Mouse (Mus musculus) midbrain, postnatal 0 days (tissue): ENCODE results near the gene B4galt5. TPM values are rescaled to one million over a fixed set of nuclear protein-coding genes. Genes with fewer than 3 reads are reported as not detected.

ENCODE experiments used
- ATAC-seq: fragments of 200-750 bp; cut with Nextera tagmentation; 2 replicates; pipeline ENCODE4 v1.8.0; 2017; ENCODE audit warnings: moderate number of reproducible peaks, mild to moderate bottlenecking, moderate TSS enrichment, moderate library complexity; ENCODE audit not compliant: low FRiP score
- DNase-seq: peaks from one replicate; pipeline ENCODE4 v3.0.0-alpha.2; 2015; ENCODE audit warnings: low spot score
- H3K27ac ChIP-seq: fragments of 300-500 bp; sonication (generic); 2 replicates; pipeline ENCODE4 v1.5.1; 2014; ENCODE audit warnings: low read depth, mild to moderate bottlenecking, low read length, mixed read lengths
- H3K27me3 ChIP-seq: fragments of 300-500 bp; sonication (generic); 2 replicates; pipeline ENCODE4 v1.6.1; 2014; ENCODE audit warnings: low read length, control low read depth, mixed read lengths; ENCODE audit not compliant: insufficient read depth
- H3K36me3 ChIP-seq: fragments of 300-500 bp; sonication (generic); 2 replicates; pipeline ENCODE4 v1.6.1; 2014; ENCODE audit warnings: low read length, control low read depth, mixed read lengths; ENCODE audit not compliant: insufficient read depth
- H3K4me1 ChIP-seq: fragments of 300-500 bp; sonication (generic); 2 replicates; pipeline ENCODE4 v1.6.1; 2014; ENCODE audit warnings: mild to moderate bottlenecking, control low read depth, antibody characterized with exemption, low read length, mixed read lengths; ENCODE audit not compliant: insufficient read depth
- H3K4me2 ChIP-seq: fragments of 300-500 bp; sonication (generic); 2 replicates; pipeline ENCODE4 v1.6.1; 2014; ENCODE audit warnings: low read depth, mild to moderate bottlenecking, low read length, mixed read lengths; ENCODE audit not compliant: poor library complexity, severe bottlenecking
- H3K4me3 ChIP-seq: fragments of 300-500 bp; sonication (generic); 2 replicates; pipeline ENCODE4 v1.5.1; 2014; ENCODE audit warnings: low read depth, mild to moderate bottlenecking, low read length, moderate library complexity
- H3K9ac ChIP-seq: fragments of 300-500 bp; sonication (generic); replicated peaks from 2 replicates; pipeline ENCODE4 v1.6.1; 2014; ENCODE audit warnings: mild to moderate bottlenecking, low read length, moderate library complexity, mixed read lengths; ENCODE audit not compliant: poor library complexity, severe bottlenecking
- H3K9me3 ChIP-seq: fragments of 300-500 bp; sonication (generic); 2 replicates; pipeline ENCODE4 v1.6.1; 2016; ENCODE audit warnings: low read length, control low read depth
- CTCF ChIP-seq: IDR thresholded peaks from 2 replicates; pipeline ENCODE4 v1.5.1; 2016; ENCODE audit warnings: antibody characterized with exemption, mild to moderate bottlenecking
- WGBS: fragments of 180-500 bp; shearing (Covaris S2); extraction: QIAGEN DNeasy Blood & Tissue Kit; methylation state at CpG from one replicate; pipeline ENCODE4 v1.1.7; 2014; 5-methylcytosine and 5-hydroxymethylcytosine counted together
- polyA plus RNA-seq: library from polyadenylated mRNA; unstranded; fragments of >200 nt; fragmentation: Nextera tagmentation; extraction: Ambion mirVana; gene quantifications from 2 replicates; pipeline ENCODE4 v1.2.1, GENCODE M21; 2015
- total RNA-seq: library from RNA; depleted of rRNA; stranded (reverse); fragments of >200 nt; gene quantifications from 2 replicates; pipeline ENCODE4 v1.2.3, GENCODE M21; 2014; rRNA removed

The B4galt5 gene
- total and polyA plus RNA-seq, 2 experiments from 2014 or later = 35.6 to 88.3 TPM

DNA sequence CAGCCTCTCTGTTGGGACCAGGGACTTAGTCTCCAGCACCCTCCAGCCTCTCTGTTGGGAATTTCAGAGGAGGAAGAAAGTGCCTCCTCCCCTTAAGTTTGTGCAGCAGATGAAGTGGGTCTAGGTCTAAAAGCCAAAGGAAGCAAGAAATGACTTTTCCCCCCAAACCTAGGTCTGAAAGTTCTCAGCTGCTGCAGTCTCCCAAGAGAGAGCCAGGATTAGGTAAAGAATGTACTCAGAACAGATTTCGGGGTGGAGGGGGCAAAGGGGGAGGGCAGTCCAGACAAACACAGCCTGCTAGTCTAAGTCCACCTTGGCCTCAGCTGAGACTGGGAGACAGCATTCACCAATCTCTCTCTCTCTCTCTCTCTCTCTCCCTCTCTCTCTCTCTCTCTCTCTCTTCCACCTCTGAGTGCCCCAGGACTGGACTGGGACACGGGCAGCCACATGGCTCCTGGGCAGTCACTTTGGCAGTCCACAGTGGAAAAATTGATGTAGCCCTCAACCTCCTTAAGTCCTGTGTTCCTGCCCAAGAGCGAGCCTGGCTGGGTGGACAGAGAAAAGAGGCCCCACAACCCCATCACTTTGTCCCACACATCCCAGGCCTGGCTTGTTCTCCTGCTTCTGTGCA is 96.8 kb downstream of the B4galt5 start:
- H3K27ac ChIP-seq = no peak overlapping the region
- H3K4me3 ChIP-seq = no peak overlapping the region
- no peak overlapping the region for H3K4me2 ChIP-seq
- H3K9me3 ChIP-seq = no peaks in the 10 kb centered on the region
- no peaks in the 10 kb centered on the region for H3K27me3 ChIP-seq
- no peaks in the 10 kb centered on the region for H3K4me1 ChIP-seq
- H3K9ac ChIP-seq = no peak overlapping the region
- DNase-seq (no peak), ATAC-seq (no peak)
- 26% methylated on average over 3 of the region's 3 CpGs for WGBS
- H3K36me3 ChIP-seq = no peaks in the 10 kb centered on the region
- TF ChIP-seq CTCF = no peak

GRCm38 (mm10) chr2:167250736-167251337 is 98.1 kb downstream of the B4galt5 start:
- H3K4me3 ChIP-seq = no peak overlapping the region
- no peaks in the 10 kb centered on the region for H3K27me3 ChIP-seq
- TF ChIP-seq CTCF = no peak
- H3K9ac ChIP-seq = no peak overlapping the region
- no peak overlapping the region for H3K27ac ChIP-seq
- H3K9me3 ChIP-seq = no peaks in the 10 kb centered on the region
- H3K4me2 ChIP-seq = no peak overlapping the region
- H3K4me1 ChIP-seq = no peaks in the 10 kb centered on the region
- no peaks in the 10 kb centered on the region for H3K36me3 ChIP-seq
- no peak for DNase-seq
- WGBS = 31% methylated on average over 7 of the region's 7 CpGs
- ATAC-seq = no peak

DNA sequence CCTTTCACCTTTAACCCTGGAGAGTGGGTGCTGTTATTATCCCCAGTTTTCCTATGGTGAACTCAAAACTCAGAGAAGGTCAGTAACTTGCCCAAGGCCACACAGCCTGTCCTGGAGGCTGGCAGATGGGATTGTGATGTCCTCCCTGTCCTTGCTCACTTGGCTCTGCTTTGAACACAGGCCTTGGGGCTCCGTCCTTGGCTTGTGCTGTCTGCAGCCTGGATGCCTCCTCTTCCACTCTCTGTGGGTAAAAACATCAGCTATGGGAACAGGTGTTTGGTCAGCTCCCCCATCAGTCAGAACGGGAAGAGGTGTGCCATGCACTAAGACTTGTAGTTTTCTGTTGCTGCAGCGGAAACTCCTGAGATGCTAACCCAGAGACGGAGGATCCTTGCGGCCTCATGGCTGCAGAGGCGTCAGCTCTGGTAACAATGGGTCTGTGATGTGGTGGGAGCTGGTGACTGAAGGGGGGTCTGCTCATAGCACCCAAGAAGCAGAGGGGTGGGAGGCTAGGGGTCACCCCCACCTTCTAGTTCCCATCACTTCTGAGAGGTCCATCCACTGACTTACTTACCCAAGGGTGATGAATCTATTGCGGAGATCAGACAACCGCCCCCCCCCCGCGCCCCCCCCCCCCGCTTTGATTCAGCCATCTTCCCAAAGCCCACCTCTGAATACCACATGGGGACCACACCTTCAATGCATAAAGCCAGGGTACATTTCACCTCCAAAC is 98.8 kb downstream of the B4galt5 start:
- Histone ChIP-seq H3K4me2 (no peak overlapping the region), H3K27me3 (no peaks in the 10 kb centered on the region), H3K4me3 (no peak overlapping the region), H3K4me1 (no peaks in the 10 kb centered on the region), H3K27ac (no peak overlapping the region), H3K9ac (no peak overlapping the region), H3K36me3 (no peaks in the 10 kb centered on the region), H3K9me3 (no peaks in the 10 kb centered on the region)
- ATAC-seq (no peak), DNase-seq (no peak)
- TF ChIP-seq CTCF = no peak
- 44% methylated on average over 11 of the region's 11 CpGs for WGBS

GRCm38 (mm10) chr2:167249591-167249990 is 99.4 kb downstream of the B4galt5 start:
- no peaks in the 10 kb centered on the region for H3K27me3 ChIP-seq
- no peak for TF ChIP-seq CTCF
- DNase-seq (no peak), ATAC-seq (no peak)
- WGBS = 75% methylated on average over 3 of the region's 3 CpGs
- no peak overlapping the region for H3K4me3 ChIP-seq
- no peak overlapping the region for H3K9ac ChIP-seq
- H3K4me2 ChIP-seq = no peak overlapping the region
- H3K27ac ChIP-seq = no peak overlapping the region
- no peaks in the 10 kb centered on the region for H3K4me1 ChIP-seq
- no peaks in the 10 kb centered on the region for H3K36me3 ChIP-seq
- no peaks in the 10 kb centered on the region for H3K9me3 ChIP-seq

Other genes starting within 250 kb of the B4galt5 start
- 29.8 and 30.0 TPM in 2 replicates for gene Kcnb1, start 159.0 kb downstream of the B4galt5 start, total RNA-seq
- gene Kcnb1, start 159.0 kb downstream of the B4galt5 start, polyA plus RNA-seq = 5.6 and 6.4 TPM in 2 replicates
- 4.3 and 6.1 TPM in 2 replicates for gene Ptgis, start 108.6 kb downstream of the B4galt5 start, total RNA-seq
- gene Ptgis, start 108.6 kb downstream of the B4galt5 start, polyA plus RNA-seq = 3.9 and 4.7 TPM in 2 replicates
- 30.6 and 36.2 TPM in 2 replicates for gene Slc9a8, start 72.5 kb upstream of the B4galt5 start, total RNA-seq
- gene Slc9a8, start 72.5 kb upstream of the B4galt5 start, polyA plus RNA-seq = 17.9 TPM in 2 replicates
- gene Rnf114, start 143.5 kb upstream of the B4galt5 start, total RNA-seq = 78.2 and 83.4 TPM in 2 replicates
- 84.2 and 84.9 TPM in 2 replicates for gene Rnf114, start 143.5 kb upstream of the B4galt5 start, polyA plus RNA-seq
- 39.2 and 41.5 TPM in 2 replicates for gene Spata2, start 143.7 kb upstream of the B4galt5 start, total RNA-seq
- gene Spata2, start 143.7 kb upstream of the B4galt5 start, polyA plus RNA-seq = 27.6 and 29.9 TPM in 2 replicates
- gene Snai1, start 189.0 kb upstream of the B4galt5 start, total RNA-seq = 0.28 and 0.71 TPM in 2 replicates
- gene Snai1, start 189.0 kb upstream of the B4galt5 start, polyA plus RNA-seq = 3.8 and 5.1 TPM in 2 replicates